Mouse (Mus musculus) MEL (cell line): ENCODE results near the gene Erfe.

Experiments used
- CTCF ChIP-seq, 3 experiments: IDR thresholded peaks in 2 of 3; conservative IDR thresholded peaks in 1 of 3; 2 replicates each; pipeline ENCODE4 v1.5.1; 2011 to 2012; ENCODE audit warnings: low read length in 3 of 3, low read depth in 2 of 3, mild to moderate bottlenecking in 2 of 3, improper control_type of control experiment in 1 of 3, inconsistent platforms in 1 of 3, mixed read lengths in 1 of 3, moderate library complexity in 1 of 3; ENCODE audit not compliant: control insufficient read depth in 1 of 3, insufficient read depth in 1 of 3, poor library complexity in 1 of 3, severe bottlenecking in 1 of 3
- ELF1 ChIP-seq: IDR thresholded peaks from 2 replicates; pipeline ENCODE4 v1.6.1; 2014; ENCODE audit warnings: low read depth, mild to moderate bottlenecking, inconsistent platforms, low read length, improper control_type of control experiment, moderate library complexity
- EP300 ChIP-seq, 2 experiments: IDR thresholded peaks; 2 replicates each; pipeline ENCODE4 v1.6.1; 2011; ENCODE audit warnings: improper control_type of control experiment in 2 of 2, low read length in 2 of 2, low read depth in 1 of 2, mild to moderate bottlenecking in 1 of 2
- GATA1 ChIP-seq: IDR thresholded peaks from 2 replicates; pipeline ENCODE4 v1.6.1; 2011; ENCODE audit warnings: low read depth, low read length, improper control_type of control experiment
- JUND ChIP-seq: IDR thresholded peaks from 2 replicates; pipeline ENCODE4 v1.6.1; 2011; ENCODE audit warnings: low read depth, mild to moderate bottlenecking, improper control_type of control experiment, low read length
- NELFE ChIP-seq: IDR thresholded peaks from 2 replicates; pipeline ENCODE4 v1.6.1; 2011; ENCODE audit warnings: low read depth, low read length, improper control_type of control experiment
- POLR2A ChIP-seq, 2 experiments: IDR thresholded peaks; 2 replicates each; pipeline ENCODE4 v1.6.1; 2011 to 2012; ENCODE audit warnings: low read length in 2 of 2, mild to moderate bottlenecking in 2 of 2, control low read depth in 1 of 2, improper control_type of control experiment in 1 of 2, low read depth in 1 of 2, moderate library complexity in 1 of 2; ENCODE audit not compliant: control insufficient read depth in 1 of 2, insufficient read depth in 1 of 2, poor library complexity in 1 of 2
- POLR2AphosphoS2 ChIP-seq: IDR thresholded peaks from 2 replicates; pipeline ENCODE4 v1.6.1; 2011; ENCODE audit warnings: low read length, improper control_type of control experiment
- RCOR1 ChIP-seq: IDR thresholded peaks from 2 replicates; pipeline ENCODE4 v1.6.1; 2012; ENCODE audit warnings: low read depth, mild to moderate bottlenecking, inconsistent platforms, low read length, improper control_type of control experiment
- TAL1 ChIP-seq: IDR thresholded peaks from 2 replicates; pipeline ENCODE4 v1.6.1; 2012; ENCODE audit warnings: mild to moderate bottlenecking, inconsistent platforms, low read length, moderate library complexity, mixed read lengths
- ZC3H11A ChIP-seq: IDR thresholded peaks from 2 replicates; pipeline ENCODE4 v1.6.1; 2012; ENCODE audit warnings: low read depth, mild to moderate bottlenecking, inconsistent platforms, low read length, improper control_type of control experiment
- ZKSCAN1 ChIP-seq: IDR thresholded peaks from 2 replicates; pipeline ENCODE4 v1.6.1; 2012; ENCODE audit warnings: low read depth, mild to moderate bottlenecking, inconsistent platforms, low read length, improper control_type of control experiment, moderate library complexity

DNA sequence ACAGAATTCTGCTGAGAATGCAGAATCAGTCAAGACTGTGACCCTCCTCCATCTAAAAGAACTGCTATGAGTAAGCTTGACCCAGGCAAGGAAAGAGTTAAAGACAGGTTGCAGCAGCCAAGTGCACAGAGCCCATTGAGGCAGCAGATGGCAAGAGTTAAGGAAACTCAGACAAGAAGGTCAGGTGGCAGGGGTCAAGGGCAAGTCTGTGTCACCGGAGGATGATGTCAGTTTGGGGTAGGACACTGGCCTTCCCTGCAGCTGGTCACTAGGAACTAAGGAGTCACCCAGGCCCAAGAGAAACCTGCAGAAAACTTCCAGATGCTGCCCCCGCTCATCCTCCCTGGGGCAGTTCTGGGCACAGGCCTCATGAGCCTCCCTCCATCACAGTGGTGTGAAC, 41.6 kb upstream of the Erfe start:
- TF ChIP-seq CTCF (IDR thresholded peaks at IDR 0.05 in 2 of 3, conservative IDR thresholded peaks at IDR 0.05 in 1 of 3; ENCODE audit: control insufficient read depth in 1 of 3, insufficient read depth in 1 of 3, low read depth in 2 of 3, low read length in 3 of 3, poor library complexity in 1 of 3, severe bottlenecking in 1 of 3) (no peak), JUND (no peak), ELF1 (no peak), TAL1 (no peak), POLR2AphosphoS2 (no peak), GATA1 (no peak), RCOR1 (no peak), EP300 (IDR thresholded peaks at IDR 0.05; ENCODE audit: low read depth in 1 of 2, low read length in 2 of 2) (no peak), ZC3H11A (no peak), POLR2A (IDR thresholded peaks at IDR 0.05; ENCODE audit: control insufficient read depth in 1 of 2, insufficient read depth in 1 of 2, low read depth in 1 of 2, low read length in 2 of 2, poor library complexity in 1 of 2) (no peak), ZKSCAN1 (no peak), NELFE (no peak)
